Mouse (Mus musculus): Measurements from ENCODE around the gene Rnd2. TPM values are rescaled to one million over a fixed set of nuclear protein-coding genes. Genes with fewer than 3 reads are reported as not detected.
"Not testable (repeated sequence)": the region's sequence is repeated elsewhere in the genome, so short reads cannot be mapped to it uniquely, and the experiment has no call there.

Gene Rnd2
- total RNA-seq, 2 experiments from 2014 or later = 141 to 159 TPM

- intact Hi-C loops (cut with DNase I) = loop anchor here (2.0 kb wide), 1 partner anchor 16 kb away; the partner anchor contains the start of gene Rnd2
- Histone ChIP-seq H3K27ac (peak within 1 kb of the TSS; percentile 66; the same call in 1 of the 2 replicates), H3K4me3 (peak within 1 kb of the TSS; percentile 33)
- TF ChIP-seq CTCF (IDR thresholded peaks at IDR 0.05) = no peak
- no peak for DNase-seq (ENCODE audit: extremely low spot score in 1 of 2, low spot score in 2 of 2)
These were observed 16.5 kb upstream of the Rnd2 start, which contains the start of gene Ifi35 for GRCm38 (mm10) chr11:101448274-101448746. TSS of gene Ifi35 (plus strand) at chr11:101448407.

- TF ChIP-seq CTCF (IDR thresholded peaks at IDR 0.05) = no peak
- Histone ChIP-seq H3K4me3 (peak overlapping the region; percentile 33), H3K27ac (no peak overlapping the region)
- no peak for DNase-seq (ENCODE audit: extremely low spot score in 1 of 2, low spot score in 2 of 2)
- intact Hi-C loops (cut with DNase I) = loop anchor here (2.0 kb wide), 1 partner anchor 16 kb away; the partner anchor contains the start of gene Rnd2
These were observed 15.9 kb upstream of the Rnd2 start for GRCm38 (mm10) chr11:101448899-101449298.

GRCm38 (mm10) chr11:101449596-101449995 lies 15.2 kb upstream of the Rnd2 start:
- not testable (repeated sequence) for H3K4me3 ChIP-seq; DNase-seq (ENCODE audit: extremely low spot score in 1 of 2, low spot score in 2 of 2); H3K27ac ChIP-seq
- intact Hi-C loops (cut with DNase I) = loop anchor here (2.0 kb wide), 1 partner anchor 15 kb away; the partner anchor contains the start of gene Rnd2

- Histone ChIP-seq H3K27ac (no peak overlapping the region), H3K4me3 (no peak overlapping the region)
- intact Hi-C loops (cut with DNase I) = no loop called here
- peak; percentile 4; the same call in 1 of the 2 replicates for TF ChIP-seq CTCF (IDR thresholded peaks at IDR 0.05)
- DNase-seq (ENCODE audit: extremely low spot score in 1 of 2, low spot score in 2 of 2) = no peak
These were observed 14.4 kb upstream of the Rnd2 start for GRCm38 (mm10) chr11:101450394-101450793.

- no peak for TF ChIP-seq CTCF (IDR thresholded peaks at IDR 0.05)
- no peak overlapping the region for H3K4me3 ChIP-seq
- intact Hi-C loops (cut with DNase I) = no loop called here
- no peak for DNase-seq (ENCODE audit: extremely low spot score in 1 of 2, low spot score in 2 of 2)
- no peak overlapping the region for H3K27ac ChIP-seq
These were observed 13.3 kb upstream of the Rnd2 start for GRCm38 (mm10) chr11:101451536-101451935.

GRCm38 (mm10) chr11:101452093-101452774 lies 12.6 kb upstream of the Rnd2 start:
- TF ChIP-seq CTCF (IDR thresholded peaks at IDR 0.05) = no peak
- DNase-seq (ENCODE audit: extremely low spot score in 1 of 2, low spot score in 2 of 2) = no peak
- intact Hi-C loops (cut with DNase I) = no loop called here
- H3K27ac ChIP-seq = no peak overlapping the region
- H3K4me3 ChIP-seq = no peak overlapping the region

GRCm38 (mm10) chr11:101454702-101455101 lies 10.1 kb upstream of the Rnd2 start:
- Histone ChIP-seq H3K27ac (no peak overlapping the region), H3K4me3 (no peak overlapping the region)
- no peak for DNase-seq (ENCODE audit: extremely low spot score in 1 of 2, low spot score in 2 of 2)
- intact Hi-C loops (cut with DNase I) = no loop called here
- TF ChIP-seq CTCF (IDR thresholded peaks at IDR 0.05) = no peak

GRCm38 (mm10) chr11:101455627-101456026 lies 9.2 kb upstream of the Rnd2 start:
- no peak for TF ChIP-seq CTCF (IDR thresholded peaks at IDR 0.05)

GRCm38 (mm10) chr11:101457631-101458030 lies 7.2 kb upstream of the Rnd2 start:
- intact Hi-C loops (cut with DNase I) = no loop called here
- DNase-seq (ENCODE audit: extremely low spot score in 1 of 2, low spot score in 2 of 2) = no peak
- Histone ChIP-seq H3K4me3 (no peak overlapping the region), H3K27ac (no peak overlapping the region)
- TF ChIP-seq CTCF (IDR thresholded peaks at IDR 0.05) = no peak

More at GRCm38 (mm10) chr11:101455627-101456026, 9.2 kb upstream of the Rnd2 start:
- Histone ChIP-seq H3K27ac (no peak overlapping the region), H3K4me3 (no peak overlapping the region)
- intact Hi-C loops (cut with DNase I) = no loop called here
- no peak for DNase-seq (ENCODE audit: extremely low spot score in 1 of 2, low spot score in 2 of 2)

GRCm38 (mm10) chr11:101458217-101458616 lies 6.6 kb upstream of the Rnd2 start:
- no peak for DNase-seq (ENCODE audit: extremely low spot score in 1 of 2, low spot score in 2 of 2)
- intact Hi-C loops (cut with DNase I) = no loop called here
- TF ChIP-seq CTCF (IDR thresholded peaks at IDR 0.05) = no peak
- no peak overlapping the region for H3K4me3 ChIP-seq
- no peak overlapping the region for H3K27ac ChIP-seq

GRCm38 (mm10) chr11:101459716-101460115 lies 5.1 kb upstream of the Rnd2 start:
- DNase-seq (ENCODE audit: extremely low spot score in 1 of 2, low spot score in 2 of 2) = no peak
- intact Hi-C loops (cut with DNase I) = no loop called here
- Histone ChIP-seq H3K4me3 (no peak overlapping the region), H3K27ac (no peak overlapping the region)
- no peak for TF ChIP-seq CTCF (IDR thresholded peaks at IDR 0.05)

- no peak overlapping the region for H3K27ac ChIP-seq
- no peak for TF ChIP-seq CTCF (IDR thresholded peaks at IDR 0.05)
- H3K4me3 ChIP-seq = no peak overlapping the region
- no peak for DNase-seq (ENCODE audit: extremely low spot score in 1 of 2, low spot score in 2 of 2)
- intact Hi-C loops (cut with DNase I) = no loop called here
These were observed 4.5 kb upstream of the Rnd2 start for GRCm38 (mm10) chr11:101460321-101460720.

GRCm38 (mm10) chr11:101462141-101462540 lies 2.7 kb upstream of the Rnd2 start:
- no peak for TF ChIP-seq CTCF (IDR thresholded peaks at IDR 0.05)
- no peak overlapping the region for H3K27ac ChIP-seq
- no peak for DNase-seq (ENCODE audit: extremely low spot score in 1 of 2, low spot score in 2 of 2)
- no peak overlapping the region for H3K4me3 ChIP-seq
- intact Hi-C loops (cut with DNase I) = no loop called here

Measured in left cerebral cortex, adult 2 months (tissue).